Mouse (Mus musculus) forebrain, postnatal 0 days (tissue): ENCODE results near the gene Hacd3. TPM values are rescaled to one million over a fixed set of nuclear protein-coding genes. Genes with fewer than 3 reads are reported as not detected.

Experiments used
- ATAC-seq: fragments of 200-750 bp; cut with Nextera tagmentation; 2 replicates; pipeline ENCODE4 v1.8.0; 2017; ENCODE audit warnings: mild to moderate bottlenecking, moderate library complexity
- DNase-seq: peaks from one replicate; pipeline ENCODE4 v3.0.0-alpha.2; 2015
- H3K27ac ChIP-seq: fragments of 300-500 bp; sonication (generic); 2 replicates; pipeline ENCODE4 v1.5.1; 2014; ENCODE audit warnings: low read depth, mild to moderate bottlenecking, antibody characterized with exemption, low read length, moderate library complexity, mixed read lengths
- H3K27me3 ChIP-seq: fragments of 300-500 bp; sonication (generic); 2 replicates; pipeline ENCODE4 v1.6.1; 2014; ENCODE audit warnings: mild to moderate bottlenecking, low read length, mixed read lengths; ENCODE audit not compliant: insufficient read depth
- H3K36me3 ChIP-seq: fragments of 300-500 bp; sonication (generic); 2 replicates; pipeline ENCODE4 v1.6.1; 2014; ENCODE audit warnings: mild to moderate bottlenecking, moderate library complexity; ENCODE audit not compliant: insufficient read depth
- H3K4me1 ChIP-seq: fragments of 300-500 bp; sonication (generic); 2 replicates; pipeline ENCODE4 v1.6.1; 2014; ENCODE audit warnings: antibody characterized with exemption; ENCODE audit not compliant: insufficient read depth
- H3K4me2 ChIP-seq: fragments of 300-500 bp; sonication (generic); 2 replicates; pipeline ENCODE4 v1.6.1; 2014; ENCODE audit warnings: low read depth, mild to moderate bottlenecking, moderate library complexity
- H3K4me3 ChIP-seq: fragments of 300-500 bp; sonication (generic); 2 replicates; pipeline ENCODE4 v1.5.1; 2014; ENCODE audit warnings: low read depth, low read length, mixed read lengths
- H3K9ac ChIP-seq: fragments of 300-500 bp; sonication (generic); 2 replicates; pipeline ENCODE4 v1.6.1; 2014; ENCODE audit warnings: mild to moderate bottlenecking
- H3K9me3 ChIP-seq: fragments of 300-500 bp; sonication (generic); 2 replicates; pipeline ENCODE4 v1.6.1; 2016; ENCODE audit warnings: low read length
- CTCF ChIP-seq: sonication (generic); IDR thresholded peaks from 2 replicates; pipeline ENCODE4 v1.5.1; 2016; ENCODE audit warnings: antibody characterized with exemption, control low read depth, low read depth
- WGBS: fragments of 180-500 bp; shearing (Covaris S2); extraction: QIAGEN DNeasy Blood & Tissue Kit; methylation state at CpG from one replicate; pipeline ENCODE4 v1.1.7; 2014; 5-methylcytosine and 5-hydroxymethylcytosine counted together
- polyA plus RNA-seq: library from polyadenylated mRNA; unstranded; fragments of >200 nt; fragmentation: Nextera tagmentation; extraction: Ambion mirVana; gene quantifications from 2 replicates; pipeline ENCODE4 v1.2.1, GENCODE M21; 2015
- total RNA-seq: library from RNA; depleted of rRNA; stranded (reverse); fragments of >200 nt; gene quantifications from 2 replicates; pipeline ENCODE4 v1.2.3, GENCODE M21; 2014

Gene Hacd3
- total and polyA plus RNA-seq, 2 experiments from 2014 or later: 165 to 182 TPM

DNA sequence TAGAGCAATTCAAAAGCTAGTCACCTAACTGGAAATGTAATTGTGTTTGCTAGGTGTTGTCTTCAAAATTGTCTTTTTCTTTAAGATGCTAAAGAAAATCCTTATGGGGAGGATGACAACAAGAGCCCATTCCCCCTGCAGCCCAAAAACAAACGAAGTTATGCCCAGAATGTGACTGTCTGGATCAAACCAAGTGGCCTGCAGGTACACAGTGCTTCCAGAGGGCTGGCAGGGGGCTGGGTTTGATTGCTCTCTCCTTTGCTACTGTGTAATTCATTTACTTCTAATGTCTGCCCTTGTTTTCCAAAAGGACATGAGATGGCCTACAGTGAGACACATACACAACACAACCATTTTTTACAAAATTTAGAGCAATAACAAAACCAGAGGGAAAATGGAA is 39.6 kb downstream of the Hacd3 start:
- Histone ChIP-seq H3K9me3 (no peaks in the 10 kb centered on the region), H3K36me3 (peaks cover 84% of the 10 kb centered on the region), H3K27me3 (no peaks in the 10 kb centered on the region), H3K4me2 (no peak overlapping the region), H3K27ac (no peak overlapping the region), H3K4me1 (no peaks in the 10 kb centered on the region), H3K4me3 (no peak overlapping the region), H3K9ac (no peak overlapping the region)
- ATAC-seq: no peak
- no peak for TF ChIP-seq CTCF
- DNase-seq: no peak
- 71% methylated on average over 1 of the region's 1 CpGs for WGBS

DNA sequence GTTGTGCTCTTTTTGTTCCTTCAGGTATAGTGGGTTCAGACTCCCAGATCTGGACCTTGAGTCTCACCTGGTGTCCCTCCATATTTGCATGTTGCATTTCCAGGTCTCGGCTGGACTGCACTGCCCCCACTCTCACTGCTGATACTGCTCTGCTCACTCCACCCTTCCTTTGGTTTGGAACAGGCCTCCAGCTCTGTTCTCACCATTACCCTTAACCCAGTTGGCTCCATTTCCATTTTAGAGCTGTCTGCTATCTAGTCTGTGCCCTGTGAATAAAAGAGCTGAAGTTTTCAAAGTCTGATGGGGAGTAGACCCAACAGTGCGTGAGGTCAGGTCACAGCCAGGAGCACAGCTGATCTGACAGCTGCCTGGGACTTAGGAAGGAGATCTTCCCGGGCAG is 40.9 kb downstream of the Hacd3 start:
- no peak for DNase-seq
- Histone ChIP-seq H3K4me1 (no peaks in the 10 kb centered on the region), H3K4me3 (no peak overlapping the region), H3K27ac (no peak overlapping the region), H3K36me3 (peaks cover 85% of the 10 kb centered on the region), H3K9me3 (no peaks in the 10 kb centered on the region), H3K9ac (no peak overlapping the region), H3K27me3 (no peaks in the 10 kb centered on the region), H3K4me2 (no peak overlapping the region)
- no peak for TF ChIP-seq CTCF
- no peak for ATAC-seq
- 76% methylated on average over 3 of the region's 3 CpGs for WGBS

DNA sequence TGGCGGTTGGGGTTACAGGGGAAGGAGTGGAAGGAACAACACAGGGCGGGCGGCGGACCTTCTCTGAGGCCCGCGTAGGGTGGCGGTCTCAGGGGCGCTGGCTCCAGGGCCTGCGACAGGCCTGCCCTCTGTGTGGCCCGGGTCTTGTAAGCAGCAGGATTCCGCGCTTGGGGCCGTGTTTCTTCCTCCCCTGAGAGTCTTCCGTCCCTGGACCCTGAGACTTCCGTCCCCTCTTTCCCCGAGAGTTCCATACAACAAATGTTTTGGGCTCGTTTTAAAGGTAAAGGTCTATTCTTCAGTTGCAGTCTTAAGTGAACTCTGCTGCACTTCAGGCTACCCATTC is 60.5 kb downstream of the Hacd3 start:
- ATAC-seq (peak; percentile 76), DNase-seq (no peak)
- Histone ChIP-seq H3K9me3 (no peaks in the 10 kb centered on the region), H3K4me3 (peak overlapping the region; percentile 75), H3K36me3 (peaks cover 18% of the 10 kb centered on the region), H3K9ac (peak overlapping the region; percentile 80), H3K27me3 (no peaks in the 10 kb centered on the region), H3K4me1 (0 out of 2 replicates have a peak, but pooled peaks cover 5% of the 10 kb centered on the region), H3K4me2 (peak overlapping the region; percentile 60), H3K27ac (peak overlapping the region; percentile 78)
- WGBS: 0% methylated on average over 17 of the region's 17 CpGs
- TF ChIP-seq CTCF: no peak

DNA sequence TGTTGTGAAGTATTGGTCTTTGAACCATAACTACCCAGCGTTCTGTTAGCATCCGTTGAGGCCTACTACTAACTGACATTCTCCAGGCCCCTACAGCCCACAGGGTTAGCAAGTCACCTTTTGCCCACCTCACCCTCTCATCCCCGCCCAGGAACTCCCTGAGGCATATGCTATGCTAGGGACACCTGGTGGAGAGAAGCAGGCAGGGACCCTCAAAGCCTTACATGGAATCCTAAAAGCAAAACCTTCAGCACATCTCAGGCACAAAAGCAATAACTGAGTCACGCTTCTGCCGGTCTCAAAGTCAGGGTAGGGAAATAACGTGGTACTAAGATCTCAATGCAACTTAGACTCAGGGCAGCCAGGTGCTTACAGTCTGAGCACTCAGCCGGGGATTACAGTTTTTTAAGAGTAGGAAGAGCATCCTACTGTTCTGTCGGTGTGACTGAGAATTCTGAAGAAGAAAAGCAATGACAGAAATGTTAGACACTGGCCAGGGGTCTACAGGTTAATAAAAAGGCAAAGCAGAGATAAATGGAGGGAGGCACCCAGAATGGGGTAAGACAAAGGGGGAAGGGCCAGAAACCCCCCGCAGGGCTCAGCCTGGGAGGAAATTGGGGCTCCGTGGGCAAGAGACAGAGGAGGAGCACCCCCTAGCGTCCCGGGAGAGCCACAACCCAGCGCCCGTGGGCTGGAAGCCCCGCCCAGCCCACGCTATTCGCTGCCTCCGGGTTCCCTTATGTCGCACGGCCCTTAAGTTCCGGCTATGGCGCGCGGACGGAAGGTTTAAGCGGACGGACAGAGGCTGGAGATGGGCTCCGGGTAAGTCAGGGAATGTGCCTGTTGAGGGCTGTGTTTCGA is 61.1 kb downstream of the Hacd3 start, which contains the start of gene Ints14:
TSS of gene Ints14 (plus strand) at position 789 of the 861 bp plus-strand sequence.
- Histone ChIP-seq H3K27me3 (no peaks in the 10 kb centered on the region), H3K27ac (peak within 1 kb of the TSS; percentile 78), H3K36me3 (peaks cover 12% of the 10 kb centered on the region), H3K4me3 (peak within 1 kb of the TSS; percentile 75), H3K9ac (peak within 1 kb of the TSS; percentile 80), H3K4me1 (0 out of 2 replicates have a peak, but pooled peaks cover 5% of the 10 kb centered on the region), H3K4me2 (peak within 1 kb of the TSS; percentile 60), H3K9me3 (no peaks in the 10 kb centered on the region)
- WGBS: 6% methylated on average over 29 of the region's 29 CpGs
- TF ChIP-seq CTCF: peak; percentile 87
- DNase-seq (peak; percentile 98), ATAC-seq (peak; percentile 98)

DNA sequence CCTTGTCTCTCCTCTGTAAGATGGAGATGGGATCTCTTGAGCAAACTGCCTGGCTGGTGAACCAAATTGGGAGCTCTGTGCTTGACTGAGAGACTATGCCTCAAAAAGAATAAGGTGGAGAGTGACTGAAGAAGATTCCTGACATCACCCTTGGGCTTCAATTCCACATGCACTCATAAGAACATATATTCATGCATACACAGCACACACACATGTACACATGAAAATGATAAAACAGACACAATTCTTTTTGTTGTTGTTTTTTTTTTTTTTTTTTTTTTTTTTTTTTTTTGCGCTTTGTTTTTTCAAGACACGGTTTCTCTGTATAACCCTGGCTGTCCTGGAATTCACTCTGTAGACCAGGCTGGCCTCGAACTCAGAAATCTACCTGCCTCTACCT is 64.2 kb downstream of the Hacd3 start:
- H3K36me3 ChIP-seq: no peaks in the 10 kb centered on the region
- H3K4me1 ChIP-seq: 0 out of 2 replicates have a peak, but pooled peaks cover 5% of the 10 kb centered on the region
- H3K4me3 ChIP-seq: no peak overlapping the region
- no peak for ATAC-seq
- H3K9ac ChIP-seq: no peak overlapping the region
- H3K27me3 ChIP-seq: no peaks in the 10 kb centered on the region
- H3K4me2 ChIP-seq: no peak overlapping the region
- WGBS: 96% methylated on average over 3 of the region's 3 CpGs
- no peaks in the 10 kb centered on the region for H3K9me3 ChIP-seq
- no peak overlapping the region for H3K27ac ChIP-seq
- no peak for DNase-seq
- no peak for TF ChIP-seq CTCF

DNA sequence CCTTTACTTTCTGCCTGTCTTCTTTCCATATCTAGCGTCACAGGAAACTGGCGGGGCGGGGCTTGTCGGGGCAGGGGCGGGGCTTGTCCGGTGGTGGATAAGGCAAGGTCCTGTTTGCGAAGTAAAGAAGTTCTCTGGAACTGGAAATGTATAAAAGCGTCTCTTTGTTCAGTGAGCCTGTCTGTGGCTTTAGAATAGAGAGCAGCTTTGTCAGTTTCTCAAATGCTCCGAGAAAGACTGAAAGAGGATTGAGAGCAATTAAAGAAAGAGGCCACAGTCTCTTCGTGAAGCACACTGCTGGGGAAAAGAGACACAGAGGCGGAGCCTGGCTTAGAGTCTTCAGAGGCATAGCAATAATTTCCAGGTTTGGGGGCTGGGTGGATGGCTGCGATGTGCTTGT is 65.2 kb downstream of the Hacd3 start:
- no peak for TF ChIP-seq CTCF
- ATAC-seq: no peak
- WGBS: 21% methylated on average over 12 of the region's 12 CpGs
- Histone ChIP-seq H3K27me3 (no peaks in the 10 kb centered on the region), H3K9me3 (no peaks in the 10 kb centered on the region), H3K36me3 (no peaks in the 10 kb centered on the region), H3K9ac (no peak overlapping the region), H3K27ac (no peak overlapping the region), H3K4me3 (no peak overlapping the region), H3K4me1 (0 out of 2 replicates have a peak, but pooled peaks cover under 1% of the 10 kb centered on the region), H3K4me2 (no peak overlapping the region)
- peak; percentile 13 for DNase-seq

DNA sequence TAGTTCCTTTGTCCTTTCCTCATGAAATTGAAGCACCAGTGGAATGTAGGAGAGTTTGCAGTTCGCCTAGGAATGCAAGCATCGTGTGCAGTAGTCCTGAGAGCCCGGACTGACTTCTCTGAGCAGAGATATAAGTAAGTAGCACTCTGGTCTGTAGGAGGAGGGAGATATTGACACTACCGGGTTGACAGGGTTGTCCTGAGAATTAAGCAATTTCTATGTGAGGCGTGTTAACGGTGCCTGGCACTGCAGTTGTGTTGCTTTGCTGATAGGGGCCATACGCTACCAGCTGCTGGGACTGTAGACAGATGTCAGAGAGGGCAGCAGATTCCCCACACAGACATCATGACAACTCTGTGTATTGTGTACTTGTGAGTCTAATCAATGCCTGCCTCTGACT is 68.3 kb downstream of the Hacd3 start:
- WGBS: 82% methylated on average over 7 of the region's 7 CpGs
- TF ChIP-seq CTCF: no peak
- no peak for ATAC-seq
- H3K4me3 ChIP-seq: no peak overlapping the region
- no peaks in the 10 kb centered on the region for H3K36me3 ChIP-seq
- H3K4me2 ChIP-seq: no peak overlapping the region
- no peak for DNase-seq
- H3K9me3 ChIP-seq: no peaks in the 10 kb centered on the region
- no peaks in the 10 kb centered on the region for H3K27me3 ChIP-seq
- H3K27ac ChIP-seq: no peak overlapping the region
- no peaks in the 10 kb centered on the region for H3K4me1 ChIP-seq
- H3K9ac ChIP-seq: no peak overlapping the region
